In genomic region chr11:106167435-106167834, GRCm38 (mm10) we compare ENCODE assay signal across 16 mouse cellular contexts. TPM values are rescaled to one million over a fixed set of nuclear protein-coding genes. Genes with fewer than 3 reads are reported as not detected.
DNase-seq lines count a peak whose midpoint lies in the region; ATAC-seq lines count a peak whose summit lies in the region.
"Had no signal": no experiment of that assay in that cellular context is flagged by ENCODE, and none has a peak within 500 bp of the region (broad histone marks: within the 10 kb centered on the region; RNA-seq: fewer than 3 reads in every experiment).

No protein-coding gene starts in this region.

- DNase-seq in spleen, adult 12 weeks (ENCODE audit: low spot score): peak; percentile 30
- no peak for DNase-seq in spleen, postnatal 14 days (ENCODE audit: low spot score in 2 of 2)
- DNase-seq in natural killer cell, adult 2 months (ENCODE audit: low spot score in 2 of 2): peak; percentile 52 to 59
- peak; percentile 55 for DNase-seq in thymus, postnatal 4 days
- no peak for DNase-seq in heart, adult 11 months
- DNase-seq in urinary bladder, adult 2 months (ENCODE audit: low spot score): no peak
- DNase-seq in heart, adult 8-10 months (ENCODE audit: low spot score): no peak
- DNase-seq: embryo, embryonic 11 days; kidney, adult 2 months; layer of hippocampus, adult 9-11 months had no signal

- peak; percentile 37 to 49; a peak in 2 of 4 replicates for ATAC-seq in hematopoietic stem cell, adult 5-6 weeks (replicated peaks in 1 of 2; ENCODE audit: insufficient read depth in 1 of 2, low FRiP score in 2 of 2, low TSS enrichment in 1 of 2, low read depth in 1 of 2, poor library complexity in 2 of 2, severe bottlenecking in 2 of 2)

RNA-seq across cellular contexts. Expression of gene Limd2, which starts 6.8 kb away (rescaled TPM):
- 39.7 and 57.2 TPM in 2 replicates for total RNA-seq in hematopoietic stem cell, adult 5-6 weeks (2017)
- 14.8 and 16.5 TPM in 2 replicates for polyA plus RNA-seq in urinary bladder, adult 2 months (2012; rRNA removed)
- total RNA-seq in heart, adult 8-10 months (2022): 1 to 10 TPM; 1.7 to 3.9 (median 3.4) TPM

RNA-seq across cellular contexts. Expression of gene Gm10840, which starts 6.8 kb away (rescaled TPM):
- total RNA-seq in hematopoietic stem cell, adult 5-6 weeks (2017): 13.6 TPM in 1 of 2 replicates, not detected in the other
- polyA plus RNA-seq in urinary bladder, adult 2 months (2012; rRNA removed): not detected in 2 replicates
- not detected for total RNA-seq in heart, adult 8-10 months (2022)
- total RNA-seq: G1E; gastrocnemius, adult 8-10 months had no signal
- polyA plus RNA-seq: G1E; heart, postnatal 0 days; kidney, adult 2 months; lung, embryonic 16.5 days; myocyte had no signal

RNA-seq across cellular contexts. Expression of gene Strada, which starts 34.5 kb away (rescaled TPM):
- total RNA-seq in hematopoietic stem cell, adult 5-6 weeks (2017): 18.2 and 21.7 TPM in 2 replicates
- polyA plus RNA-seq in urinary bladder, adult 2 months (2012; rRNA removed): 27.1 and 29.6 TPM in 2 replicates
- 1 to 10 TPM; 4.8 to 8.5 (median 7.6) TPM for total RNA-seq in heart, adult 8-10 months (2022)

RNA-seq across cellular contexts. Expression of gene Ccdc47, which starts 48.7 kb away (rescaled TPM):
- total RNA-seq in hematopoietic stem cell, adult 5-6 weeks (2017): 186 and 253 TPM in 2 replicates
- polyA plus RNA-seq in urinary bladder, adult 2 months (2012; rRNA removed): 61.2 and 68.6 TPM in 2 replicates
- 10 to 100 TPM; 71.6 to 93.0 (median 85.9) TPM for total RNA-seq in heart, adult 8-10 months (2022)

RNA-seq across cellular contexts. Expression of gene Ddx42, which starts 49.3 kb away (rescaled TPM):
- total RNA-seq in hematopoietic stem cell, adult 5-6 weeks (2017): 106 and 108 TPM in 2 replicates
- 29.2 and 34.3 TPM in 2 replicates for polyA plus RNA-seq in urinary bladder, adult 2 months (2012; rRNA removed)
- total RNA-seq in heart, adult 8-10 months (2022): 10 to 100 TPM; 24.7 to 30.7 (median 27.3) TPM

Comparison
In these comparisons a context has a peak if more than half of its experiments do, and no peak if none do; other contexts are left out.
1. DNase-seq: peak in spleen, adult 12 weeks (single experiment), natural killer cell, adult 2 months (2 of 2) and thymus, postnatal 4 days (single experiment); none in spleen, postnatal 14 days (0 of 2), heart, adult 11 months (single experiment), urinary bladder, adult 2 months (single experiment) and heart, adult 8-10 months (single experiment).